Mouse (Mus musculus) lung, postnatal 0 days (tissue): ENCODE data around the gene Ntrk2.

Experiments
- CTCF ChIP-seq: IDR thresholded peaks from 2 replicates; pipeline ENCODE4 v1.5.1; 2016; ENCODE audit warnings: antibody characterized with exemption, mild to moderate bottlenecking
- EP300 ChIP-seq: IDR thresholded peaks from 2 replicates; pipeline ENCODE4 v1.6.1; 2016; ENCODE audit warnings: antibody characterized with exemption, mild to moderate bottlenecking, control low read depth

DNA sequence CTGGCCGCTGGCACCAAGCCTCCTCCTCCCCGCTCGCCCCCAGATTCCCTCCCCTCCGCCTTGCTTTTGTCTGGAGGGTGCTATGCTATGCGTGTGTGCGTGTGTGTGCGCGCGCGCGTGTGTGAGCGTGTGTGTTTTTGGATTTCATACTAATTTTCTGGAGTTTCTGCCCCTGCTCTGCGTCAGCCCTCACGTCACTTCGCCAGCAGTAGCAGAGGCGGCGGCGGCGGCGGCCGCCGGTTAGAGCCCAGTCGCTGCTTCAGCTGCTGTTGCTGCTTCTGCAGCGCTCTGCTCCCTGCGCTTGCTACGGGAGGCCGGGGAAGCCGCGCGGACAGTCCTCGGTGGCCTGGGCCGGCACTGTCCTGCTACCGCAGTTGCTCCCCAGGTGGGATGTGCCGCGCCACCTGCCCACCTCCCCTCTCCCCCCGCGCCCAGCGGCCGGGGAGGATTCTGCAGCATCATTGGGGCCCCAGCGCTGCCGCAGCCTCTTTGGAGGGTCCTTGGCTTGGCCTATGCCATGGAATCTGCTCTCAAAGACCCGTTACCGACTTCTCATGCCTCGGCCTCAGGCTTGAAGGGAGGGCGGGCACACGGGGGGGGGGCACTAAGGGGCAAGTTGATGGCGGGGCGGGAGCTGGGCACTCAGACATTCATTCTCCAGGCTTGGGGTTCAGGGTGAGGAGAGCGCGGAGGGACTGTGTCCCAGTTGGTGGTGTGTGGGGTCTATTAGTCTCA is 1.4 kb downstream of the Ntrk2 start:
- no peak for TF ChIP-seq CTCF
- TF ChIP-seq EP300: no peak
